Mouse (Mus musculus): ENCODE data around the gene Plce1. TPM values are rescaled to one million over a fixed set of nuclear protein-coding genes. Genes with fewer than 3 reads are reported as not detected.

Plce1 gene
- polyA plus RNA-seq, 1 experiment from 2014 or later, result 2.0 TPM

DNA sequence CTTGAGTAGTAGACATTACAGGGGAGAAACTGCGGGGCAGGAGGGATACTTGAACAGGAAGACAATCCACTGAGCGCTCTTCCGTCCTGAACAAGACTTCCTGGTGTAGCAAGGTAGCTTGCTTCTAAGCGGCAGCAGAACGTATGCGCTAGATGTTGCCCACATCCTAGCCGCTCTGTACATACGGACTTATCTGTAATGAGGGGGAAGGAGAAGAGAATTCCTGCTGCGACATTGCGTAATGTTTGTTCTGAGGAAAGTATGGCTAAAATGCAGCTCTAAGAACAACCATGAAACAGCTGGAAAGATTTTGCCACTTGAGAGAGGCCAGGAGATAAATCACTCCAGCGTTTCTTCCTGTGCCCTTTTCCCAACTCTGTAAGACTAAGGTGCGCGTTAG lies 177.1 kb downstream of the Plce1 start:
- peak; percentile 65 for DNase-seq (ENCODE audit: low spot score)
- TF ChIP-seq EP300 (IDR thresholded peaks at IDR 0.05), result peak; percentile 71
- no peak for TF ChIP-seq CTCF (IDR thresholded peaks at IDR 0.05)
- ATAC-seq, result peak; percentile 61
- no peak overlapping the region for H3K4me3 ChIP-seq (ENCODE audit: low read depth, low read length)
- no peak overlapping the region for H3K9ac ChIP-seq (replicated peaks; ENCODE audit: low read depth)
- no peaks in the 10 kb centered on the region for H3K36me3 ChIP-seq (ENCODE audit: insufficient read depth, low read length)
- WGBS, result 39% methylated on average over 13 of the region's 13 CpGs
- H3K27ac ChIP-seq (ENCODE audit: low read length), result no peak overlapping the region
- no peaks in the 10 kb centered on the region for H3K27me3 ChIP-seq (replicated peaks; ENCODE audit: insufficient read depth, low read length)
- H3K9me3 ChIP-seq (ENCODE audit: low read length), result no peaks in the 10 kb centered on the region
- H3K4me2 ChIP-seq (replicated peaks; ENCODE audit: low read depth, low read length), result 0 out of 2 replicates have a peak overlapping the region, but pooled peaks have one; percentile 9
- peaks cover 9% of the 10 kb centered on the region; the same call in 1 of the 2 replicates for H3K4me1 ChIP-seq (ENCODE audit: insufficient read depth, low read depth, low read length)

DNA sequence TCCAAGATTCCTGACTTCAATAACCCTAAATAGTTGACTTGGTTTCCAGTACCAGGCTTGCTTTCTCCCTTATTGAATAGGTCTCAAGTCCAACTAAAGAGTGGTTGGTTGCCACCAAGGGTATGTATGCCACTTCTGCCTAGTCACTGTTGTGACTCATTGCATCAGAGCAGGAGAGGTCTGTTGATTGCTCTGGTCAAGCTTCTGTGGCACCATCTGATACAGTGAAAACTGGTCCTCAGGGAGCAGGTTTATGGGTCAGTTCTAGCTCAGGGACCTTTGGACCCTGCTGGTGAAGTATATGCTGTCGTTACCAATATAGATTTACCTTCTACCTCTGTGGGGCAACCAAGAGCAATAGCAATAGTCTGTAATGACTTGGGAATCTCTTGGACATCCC lies 184.5 kb downstream of the Plce1 start:
- no peak for ATAC-seq
- no peaks in the 10 kb centered on the region for H3K9me3 ChIP-seq (ENCODE audit: low read length)
- no peak overlapping the region for H3K9ac ChIP-seq (replicated peaks; ENCODE audit: low read depth)
- no peak overlapping the region for H3K4me2 ChIP-seq (replicated peaks; ENCODE audit: low read depth, low read length)
- no peak overlapping the region for H3K4me3 ChIP-seq (ENCODE audit: low read depth, low read length)
- no peak overlapping the region for H3K27ac ChIP-seq (ENCODE audit: low read length)
- 76% methylated on average over 1 of the region's 1 CpGs for WGBS
- no peaks in the 10 kb centered on the region for H3K4me1 ChIP-seq (ENCODE audit: insufficient read depth, low read depth, low read length)
- H3K36me3 ChIP-seq (ENCODE audit: insufficient read depth, low read length), result no peaks in the 10 kb centered on the region
- H3K27me3 ChIP-seq (replicated peaks; ENCODE audit: insufficient read depth, low read length), result no peaks in the 10 kb centered on the region
- DNase-seq (ENCODE audit: low spot score), result no peak
- TF ChIP-seq CTCF (IDR thresholded peaks at IDR 0.05) (no peak), EP300 (IDR thresholded peaks at IDR 0.05) (no peak)

DNA sequence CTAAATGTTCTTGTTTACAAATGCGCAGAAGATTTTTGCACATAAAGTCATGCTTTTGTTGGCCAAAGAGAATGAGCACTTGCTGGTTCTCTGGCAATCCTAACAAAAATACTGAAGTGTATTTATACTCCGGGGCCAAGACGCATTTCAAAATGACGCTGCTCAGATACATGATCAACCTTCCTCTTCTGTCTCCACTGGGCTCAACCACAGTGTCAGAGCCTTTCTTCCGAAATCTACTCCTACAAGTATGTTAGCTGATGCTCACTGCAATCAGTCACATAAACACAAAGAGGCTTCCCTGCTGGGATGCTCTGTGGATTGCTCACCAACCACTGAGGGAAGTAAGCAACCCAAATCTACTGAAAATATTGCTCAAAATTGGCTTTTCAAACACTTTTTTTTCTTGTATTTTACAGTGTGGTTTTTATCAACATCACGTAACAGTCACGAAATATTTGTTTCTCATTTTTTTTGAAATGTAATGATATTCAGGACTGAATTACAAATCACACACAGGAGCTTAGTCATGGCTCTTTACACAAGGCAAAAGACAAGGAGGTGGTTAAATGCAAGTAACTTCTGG lies 191.2 kb downstream of the Plce1 start:
- Histone ChIP-seq H3K4me2 (replicated peaks; ENCODE audit: low read depth, low read length) (no peak overlapping the region), H3K4me1 (ENCODE audit: insufficient read depth, low read depth, low read length) (no peaks in the 10 kb centered on the region), H3K9ac (replicated peaks; ENCODE audit: low read depth) (no peak overlapping the region), H3K27ac (ENCODE audit: low read length) (no peak overlapping the region), H3K27me3 (replicated peaks; ENCODE audit: insufficient read depth, low read length) (no peaks in the 10 kb centered on the region), H3K36me3 (ENCODE audit: insufficient read depth, low read length) (no peaks in the 10 kb centered on the region), H3K9me3 (ENCODE audit: low read length) (no peaks in the 10 kb centered on the region), H3K4me3 (ENCODE audit: low read depth, low read length) (no peak overlapping the region)
- ATAC-seq (no peak), DNase-seq (ENCODE audit: low spot score) (no peak)
- TF ChIP-seq CTCF (IDR thresholded peaks at IDR 0.05) (no peak), EP300 (IDR thresholded peaks at IDR 0.05) (no peak)
- 79% methylated on average over 7 of the region's 7 CpGs for WGBS

DNA sequence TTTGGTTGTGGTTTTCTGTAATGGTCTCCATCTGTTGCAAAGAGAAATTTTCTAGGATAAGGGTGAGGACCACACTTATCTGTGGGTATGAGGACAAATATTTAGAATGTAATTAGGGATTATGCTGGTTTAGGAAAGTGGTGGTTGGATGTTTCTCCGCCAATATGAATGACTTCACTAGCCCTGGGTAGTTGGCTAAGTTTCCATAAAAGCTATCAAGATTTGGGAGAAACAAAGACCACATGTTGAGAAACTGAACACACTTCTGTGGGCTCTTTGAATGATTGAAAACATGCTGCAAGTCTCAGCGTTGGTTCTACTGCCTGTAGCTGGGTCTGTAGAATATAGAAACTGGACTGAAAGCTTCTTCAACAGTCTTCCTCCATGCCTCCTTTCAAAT lies 193.0 kb downstream of the Plce1 start:
- Histone ChIP-seq H3K27me3 (replicated peaks; ENCODE audit: insufficient read depth, low read length) (no peaks in the 10 kb centered on the region), H3K4me2 (replicated peaks; ENCODE audit: low read depth, low read length) (no peak overlapping the region), H3K36me3 (ENCODE audit: insufficient read depth, low read length) (no peaks in the 10 kb centered on the region), H3K4me3 (ENCODE audit: low read depth, low read length) (no peak overlapping the region), H3K4me1 (ENCODE audit: insufficient read depth, low read depth, low read length) (no peaks in the 10 kb centered on the region), H3K27ac (ENCODE audit: low read length) (no peak overlapping the region), H3K9ac (replicated peaks; ENCODE audit: low read depth) (no peak overlapping the region), H3K9me3 (ENCODE audit: low read length) (no peaks in the 10 kb centered on the region)
- 68% methylated on average over 2 of the region's 2 CpGs for WGBS
- TF ChIP-seq CTCF (IDR thresholded peaks at IDR 0.05) (no peak), EP300 (IDR thresholded peaks at IDR 0.05) (no peak)
- DNase-seq (ENCODE audit: low spot score) (no peak), ATAC-seq (no peak)

DNA sequence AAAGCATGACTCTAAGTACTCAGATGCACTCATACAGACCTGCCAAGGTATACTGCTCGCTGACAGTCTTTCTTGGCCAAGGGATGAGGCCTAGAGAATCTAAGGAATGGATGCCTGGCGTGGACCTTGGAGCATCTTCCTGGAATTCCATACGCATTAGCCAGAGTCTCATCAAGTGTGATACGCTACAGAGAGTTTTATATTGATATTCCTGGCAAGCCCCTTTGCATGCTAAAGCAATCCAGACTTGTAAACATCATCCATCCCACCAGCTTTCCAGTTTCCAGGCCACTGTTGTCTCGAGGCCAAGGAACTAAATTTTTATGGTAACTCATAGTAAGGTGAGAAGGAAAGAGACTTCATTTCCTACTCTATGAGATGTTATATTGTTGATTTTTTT lies 197.7 kb downstream of the Plce1 start:
- Histone ChIP-seq H3K27ac (ENCODE audit: low read length) (no peak overlapping the region), H3K36me3 (ENCODE audit: insufficient read depth, low read length) (no peaks in the 10 kb centered on the region), H3K4me2 (replicated peaks; ENCODE audit: low read depth, low read length) (no peak overlapping the region), H3K9ac (replicated peaks; ENCODE audit: low read depth) (no peak overlapping the region), H3K4me1 (ENCODE audit: insufficient read depth, low read depth, low read length) (no peaks in the 10 kb centered on the region), H3K27me3 (replicated peaks; ENCODE audit: insufficient read depth, low read length) (no peaks in the 10 kb centered on the region), H3K4me3 (ENCODE audit: low read depth, low read length) (no peak overlapping the region), H3K9me3 (ENCODE audit: low read length) (no peaks in the 10 kb centered on the region)
- DNase-seq (ENCODE audit: low spot score), result no peak
- ATAC-seq, result no peak
- WGBS, result 80% methylated on average over 5 of the region's 5 CpGs
- TF ChIP-seq EP300 (IDR thresholded peaks at IDR 0.05), result no peak

DNA sequence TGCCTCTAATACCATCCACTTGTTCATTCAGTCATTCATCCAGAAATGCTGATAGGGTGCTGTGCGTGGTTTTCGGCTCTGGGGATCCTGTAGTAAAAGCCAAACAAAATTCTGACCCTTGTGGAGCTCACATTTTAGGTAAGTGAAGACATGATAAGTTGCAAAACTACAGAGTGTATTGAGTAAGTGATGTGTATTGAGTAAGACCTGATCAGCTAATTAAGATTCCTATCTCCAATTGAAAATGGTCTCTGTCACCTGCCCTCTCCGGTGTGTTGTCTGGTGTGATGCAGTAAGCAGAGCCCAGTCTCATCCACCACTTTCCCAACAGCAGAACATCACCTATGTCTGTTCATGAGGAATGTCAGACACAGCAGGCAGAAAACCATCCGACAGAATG lies 198.6 kb downstream of the Plce1 start:
- Histone ChIP-seq H3K27me3 (replicated peaks; ENCODE audit: insufficient read depth, low read length) (no peaks in the 10 kb centered on the region), H3K9me3 (ENCODE audit: low read length) (no peaks in the 10 kb centered on the region), H3K36me3 (ENCODE audit: insufficient read depth, low read length) (no peaks in the 10 kb centered on the region), H3K4me3 (ENCODE audit: low read depth, low read length) (no peak overlapping the region), H3K4me2 (replicated peaks; ENCODE audit: low read depth, low read length) (no peak overlapping the region), H3K27ac (ENCODE audit: low read length) (no peak overlapping the region), H3K9ac (replicated peaks; ENCODE audit: low read depth) (no peak overlapping the region), H3K4me1 (ENCODE audit: insufficient read depth, low read depth, low read length) (no peaks in the 10 kb centered on the region)
- no peak for DNase-seq (ENCODE audit: low spot score)
- no peak for TF ChIP-seq EP300 (IDR thresholded peaks at IDR 0.05)
- TF ChIP-seq CTCF (IDR thresholded peaks at IDR 0.05), result no peak
- WGBS, result 89% methylated on average over 4 of the region's 4 CpGs
- ATAC-seq, result no peak

DNA sequence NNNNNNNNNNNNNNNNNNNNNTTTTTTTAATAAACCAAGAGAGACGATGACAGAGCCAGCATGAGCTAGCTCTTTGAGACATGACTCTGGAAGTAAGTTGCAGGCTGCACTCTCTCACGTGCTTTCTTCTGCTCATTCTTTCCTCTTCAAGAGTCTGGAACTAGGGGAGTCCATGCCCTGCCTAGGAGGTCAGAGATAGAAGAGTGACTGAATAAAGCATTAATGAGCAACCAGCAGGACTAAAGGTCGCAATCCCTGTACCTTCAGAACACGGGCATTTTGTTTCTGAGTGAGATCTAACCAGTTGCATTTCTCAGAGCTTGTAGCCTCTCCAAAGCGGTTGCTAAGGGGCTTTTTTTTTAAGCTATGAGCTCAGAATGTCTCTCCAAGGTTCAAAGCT lies 206.4 kb downstream of the Plce1 start:
- no peak overlapping the region for H3K4me3 ChIP-seq (ENCODE audit: low read depth, low read length)
- WGBS, result 59% methylated on average over 5 of the region's 5 CpGs
- ATAC-seq, result no peak
- H3K9me3 ChIP-seq (ENCODE audit: low read length), result no peaks in the 10 kb centered on the region
- no peak overlapping the region for H3K9ac ChIP-seq (replicated peaks; ENCODE audit: low read depth)
- H3K27ac ChIP-seq (ENCODE audit: low read length), result no peak overlapping the region
- DNase-seq (ENCODE audit: low spot score), result no peak
- H3K27me3 ChIP-seq (replicated peaks; ENCODE audit: insufficient read depth, low read length), result no peaks in the 10 kb centered on the region
- H3K4me1 ChIP-seq (ENCODE audit: insufficient read depth, low read depth, low read length), result no peaks in the 10 kb centered on the region
- H3K4me2 ChIP-seq (replicated peaks; ENCODE audit: low read depth, low read length), result no peak overlapping the region
- TF ChIP-seq CTCF (IDR thresholded peaks at IDR 0.05), result no peak
- TF ChIP-seq EP300 (IDR thresholded peaks at IDR 0.05), result no peak
- no peaks in the 10 kb centered on the region for H3K36me3 ChIP-seq (ENCODE audit: insufficient read depth, low read length)

All from lung, postnatal 0 days (tissue).